Mouse (Mus musculus): ENCODE measurements around the gene Kcnq1. TPM values are rescaled to one million over a fixed set of nuclear protein-coding genes. Genes with fewer than 3 reads are reported as not detected.

Gene Kcnq1
- polyA plus RNA-seq, 1 experiment from 2014 or later: 1.5 TPM

- H3K36me3 ChIP-seq (ENCODE audit: control insufficient read depth, insufficient read depth, low read length): no peaks in the 10 kb centered on the region
- peaks cover 16% of the 10 kb centered on the region; the same call in 1 of the 2 replicates for H3K4me1 ChIP-seq (ENCODE audit: control insufficient read depth, insufficient read depth, low read length)
- ATAC-seq (ENCODE audit: insufficient number of reproducible peaks, low FRiP score, low TSS enrichment, low read depth) (peak; percentile 90), DNase-seq (ENCODE audit: low spot score) (peak; percentile 55)
- no peaks in the 10 kb centered on the region for H3K9me3 ChIP-seq (ENCODE audit: control insufficient read depth, low read length)
- peak overlapping the region; percentile 30; the same call in 1 of the 2 replicates for H3K27ac ChIP-seq (replicated peaks; ENCODE audit: low read depth, low read length)
- no peaks in the 10 kb centered on the region for H3K27me3 ChIP-seq (ENCODE audit: control insufficient read depth, insufficient read depth, low read length)
- no peak overlapping the region for H3K4me3 ChIP-seq (ENCODE audit: low read depth, low read length)
- no peak overlapping the region for H3K4me2 ChIP-seq (ENCODE audit: low read depth, severe bottlenecking)
- H3K9ac ChIP-seq (ENCODE audit: low read length): no peak overlapping the region
- 43% methylated on average over 27 of the region's 27 CpGs for WGBS
These were observed 282.9 kb downstream of the Kcnq1 start for GRCm38 (mm10) chr7:143388783-143389695.

- no peak overlapping the region for H3K4me2 ChIP-seq (ENCODE audit: low read depth, severe bottlenecking)
- H3K9ac ChIP-seq (ENCODE audit: low read length): no peak overlapping the region
- peaks cover 16% of the 10 kb centered on the region; the same call in 1 of the 2 replicates for H3K4me1 ChIP-seq (ENCODE audit: control insufficient read depth, insufficient read depth, low read length)
- H3K4me3 ChIP-seq (ENCODE audit: low read depth, low read length): no peak overlapping the region
- H3K27me3 ChIP-seq (ENCODE audit: control insufficient read depth, insufficient read depth, low read length): no peaks in the 10 kb centered on the region
- H3K27ac ChIP-seq (replicated peaks; ENCODE audit: low read depth, low read length): no peak overlapping the region
- WGBS: 92% methylated on average over 2 of the region's 2 CpGs
- no peaks in the 10 kb centered on the region for H3K36me3 ChIP-seq (ENCODE audit: control insufficient read depth, insufficient read depth, low read length)
- ATAC-seq (ENCODE audit: insufficient number of reproducible peaks, low FRiP score, low TSS enrichment, low read depth): no peak
- DNase-seq (ENCODE audit: low spot score): no peak
- H3K9me3 ChIP-seq (ENCODE audit: control insufficient read depth, low read length): no peaks in the 10 kb centered on the region
These were observed 283.7 kb downstream of the Kcnq1 start for GRCm38 (mm10) chr7:143389860-143390259.

GRCm38 (mm10) chr7:143390277-143390948 lies 284.3 kb downstream of the Kcnq1 start:
- H3K27me3 ChIP-seq (ENCODE audit: control insufficient read depth, insufficient read depth, low read length): no peaks in the 10 kb centered on the region
- no peak overlapping the region for H3K27ac ChIP-seq (replicated peaks; ENCODE audit: low read depth, low read length)
- H3K36me3 ChIP-seq (ENCODE audit: control insufficient read depth, insufficient read depth, low read length): no peaks in the 10 kb centered on the region
- peaks cover 16% of the 10 kb centered on the region; the same call in 1 of the 2 replicates for H3K4me1 ChIP-seq (ENCODE audit: control insufficient read depth, insufficient read depth, low read length)
- ATAC-seq (ENCODE audit: insufficient number of reproducible peaks, low FRiP score, low TSS enrichment, low read depth) (no peak), DNase-seq (ENCODE audit: low spot score) (no peak)
- no peak overlapping the region for H3K9ac ChIP-seq (ENCODE audit: low read length)
- H3K9me3 ChIP-seq (ENCODE audit: control insufficient read depth, low read length): no peaks in the 10 kb centered on the region
- no peak overlapping the region for H3K4me2 ChIP-seq (ENCODE audit: low read depth, severe bottlenecking)
- 85% methylated on average over 12 of the region's 12 CpGs for WGBS
- H3K4me3 ChIP-seq (ENCODE audit: low read depth, low read length): no peak overlapping the region

DNA sequence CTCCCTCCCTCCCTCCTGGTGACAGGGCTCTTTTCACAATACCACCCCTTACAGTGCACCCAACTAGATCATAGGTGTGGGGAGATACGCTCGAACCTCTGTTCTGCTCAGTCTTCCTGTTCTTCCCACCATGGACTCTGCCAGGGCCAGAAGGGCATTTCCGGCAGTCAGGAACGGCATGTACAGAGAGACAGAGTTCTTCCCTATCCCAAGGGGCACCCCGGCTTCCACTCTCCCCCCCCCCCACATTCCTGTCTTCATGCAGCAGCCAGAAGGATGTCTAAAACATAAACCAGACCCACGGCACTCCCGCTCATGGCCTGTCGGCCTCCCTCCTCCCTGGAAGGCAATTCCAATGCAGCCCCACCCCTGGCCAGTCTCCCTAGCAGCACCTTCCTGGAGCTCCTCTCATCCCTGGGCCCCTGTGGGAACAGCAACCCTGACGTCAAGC lies 289.0 kb downstream of the Kcnq1 start:
- peaks cover 2% of the 10 kb centered on the region; the same call in 1 of the 2 replicates for H3K27me3 ChIP-seq (ENCODE audit: control insufficient read depth, insufficient read depth, low read length)
- H3K27ac ChIP-seq (replicated peaks; ENCODE audit: low read depth, low read length): no peak overlapping the region
- WGBS: 61% methylated on average over 9 of the region's 9 CpGs
- no peak overlapping the region for H3K4me2 ChIP-seq (ENCODE audit: low read depth, severe bottlenecking)
- H3K9ac ChIP-seq (ENCODE audit: low read length): no peak overlapping the region
- no peak overlapping the region for H3K4me3 ChIP-seq (ENCODE audit: low read depth, low read length)
- H3K4me1 ChIP-seq (ENCODE audit: control insufficient read depth, insufficient read depth, low read length): no peaks in the 10 kb centered on the region; the same call in 1 of the 2 replicates
- no peaks in the 10 kb centered on the region for H3K9me3 ChIP-seq (ENCODE audit: control insufficient read depth, low read length)
- DNase-seq (ENCODE audit: low spot score): no peak
- H3K36me3 ChIP-seq (ENCODE audit: control insufficient read depth, insufficient read depth, low read length): no peaks in the 10 kb centered on the region
- ATAC-seq (ENCODE audit: insufficient number of reproducible peaks, low FRiP score, low TSS enrichment, low read depth): no peak

GRCm38 (mm10) chr7:143399756-143400155 lies 293.6 kb downstream of the Kcnq1 start:
- Histone ChIP-seq H3K27ac (replicated peaks; ENCODE audit: low read depth, low read length) (no peak overlapping the region), H3K27me3 (ENCODE audit: control insufficient read depth, insufficient read depth, low read length) (peaks cover 2% of the 10 kb centered on the region; the same call in 1 of the 2 replicates), H3K4me1 (ENCODE audit: control insufficient read depth, insufficient read depth, low read length) (0 out of 2 replicates have a peak, but pooled peaks cover 5% of the 10 kb centered on the region), H3K4me2 (ENCODE audit: low read depth, severe bottlenecking) (no peak overlapping the region), H3K9me3 (ENCODE audit: control insufficient read depth, low read length) (no peaks in the 10 kb centered on the region), H3K9ac (ENCODE audit: low read length) (no peak overlapping the region), H3K36me3 (ENCODE audit: control insufficient read depth, insufficient read depth, low read length) (no peaks in the 10 kb centered on the region), H3K4me3 (ENCODE audit: low read depth, low read length) (no peak overlapping the region)
- ATAC-seq (ENCODE audit: insufficient number of reproducible peaks, low FRiP score, low TSS enrichment, low read depth) (no peak), DNase-seq (ENCODE audit: low spot score) (no peak)
- WGBS: 88% methylated on average over 10 of the region's 10 CpGs

DNA sequence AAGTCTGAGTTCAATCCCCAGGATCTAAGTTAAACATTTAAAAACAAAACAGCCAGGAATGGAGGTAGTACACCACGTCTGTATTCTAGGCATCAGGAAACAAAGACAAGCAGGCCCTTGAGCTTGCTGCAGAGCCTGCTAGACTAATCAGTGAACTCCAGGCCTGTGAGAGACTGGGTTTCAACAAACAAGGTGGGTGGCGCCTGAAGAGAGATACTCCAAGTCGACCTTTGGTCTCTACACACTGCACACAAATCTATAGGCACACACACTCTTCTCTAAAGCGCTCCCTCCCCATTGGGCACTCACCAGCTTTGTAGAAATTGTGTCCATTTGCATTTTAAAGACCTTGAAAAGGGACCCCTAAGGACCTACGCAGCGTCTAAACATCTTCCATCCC lies 294.4 kb downstream of the Kcnq1 start:
- Histone ChIP-seq H3K4me1 (ENCODE audit: control insufficient read depth, insufficient read depth, low read length) (0 out of 2 replicates have a peak, but pooled peaks cover 5% of the 10 kb centered on the region), H3K27me3 (ENCODE audit: control insufficient read depth, insufficient read depth, low read length) (peaks cover 2% of the 10 kb centered on the region; the same call in 1 of the 2 replicates), H3K27ac (replicated peaks; ENCODE audit: low read depth, low read length) (no peak overlapping the region), H3K9me3 (ENCODE audit: control insufficient read depth, low read length) (no peaks in the 10 kb centered on the region), H3K4me3 (ENCODE audit: low read depth, low read length) (no peak overlapping the region), H3K4me2 (ENCODE audit: low read depth, severe bottlenecking) (no peak overlapping the region), H3K9ac (ENCODE audit: low read length) (no peak overlapping the region), H3K36me3 (ENCODE audit: control insufficient read depth, insufficient read depth, low read length) (no peaks in the 10 kb centered on the region)
- no peak for DNase-seq (ENCODE audit: low spot score)
- no peak for ATAC-seq (ENCODE audit: insufficient number of reproducible peaks, low FRiP score, low TSS enrichment, low read depth)
- 57% methylated on average over 6 of the region's 6 CpGs for WGBS

- no peak for DNase-seq (ENCODE audit: low spot score)
- WGBS: 63% methylated on average over 5 of the region's 5 CpGs
- Histone ChIP-seq H3K4me3 (ENCODE audit: low read depth, low read length) (no peak overlapping the region), H3K9ac (ENCODE audit: low read length) (no peak overlapping the region), H3K4me2 (ENCODE audit: low read depth, severe bottlenecking) (no peak overlapping the region), H3K27ac (replicated peaks; ENCODE audit: low read depth, low read length) (no peak overlapping the region), H3K27me3 (ENCODE audit: control insufficient read depth, insufficient read depth, low read length) (no peaks in the 10 kb centered on the region), H3K9me3 (ENCODE audit: control insufficient read depth, low read length) (no peaks in the 10 kb centered on the region), H3K4me1 (ENCODE audit: control insufficient read depth, insufficient read depth, low read length) (0 out of 2 replicates have a peak, but pooled peaks cover 5% of the 10 kb centered on the region), H3K36me3 (ENCODE audit: control insufficient read depth, insufficient read depth, low read length) (no peaks in the 10 kb centered on the region)
- peak; percentile 68 for ATAC-seq (ENCODE audit: insufficient number of reproducible peaks, low FRiP score, low TSS enrichment, low read depth)
These were observed 295.4 kb downstream of the Kcnq1 start for GRCm38 (mm10) chr7:143401429-143402016.

DNA sequence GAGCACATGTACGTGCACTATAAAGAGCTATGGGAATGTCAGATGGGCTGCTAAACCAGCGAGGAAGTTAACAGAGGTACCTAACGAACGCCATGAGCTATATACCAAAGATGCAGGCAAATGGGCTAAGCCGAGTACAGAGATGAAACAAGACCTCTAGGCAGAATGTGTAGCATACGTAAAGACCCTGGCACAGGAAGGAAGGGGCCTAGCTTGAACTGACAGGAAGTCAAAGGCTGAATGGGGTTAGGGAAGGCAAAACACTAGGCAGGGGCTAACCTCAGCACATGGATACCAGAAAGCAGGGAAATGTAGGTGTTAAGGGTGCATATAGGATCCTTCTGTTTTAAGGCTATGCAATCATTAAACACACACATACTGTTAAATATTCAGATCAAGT lies 298.1 kb downstream of the Kcnq1 start:
- ATAC-seq (ENCODE audit: insufficient number of reproducible peaks, low FRiP score, low TSS enrichment, low read depth) (no peak), DNase-seq (ENCODE audit: low spot score) (no peak)
- H3K4me1 ChIP-seq (ENCODE audit: control insufficient read depth, insufficient read depth, low read length): peaks cover 20% of the 10 kb centered on the region; the same call in 1 of the 2 replicates
- no peaks in the 10 kb centered on the region for H3K36me3 ChIP-seq (ENCODE audit: control insufficient read depth, insufficient read depth, low read length)
- H3K4me2 ChIP-seq (ENCODE audit: low read depth, severe bottlenecking): no peak overlapping the region
- H3K4me3 ChIP-seq (ENCODE audit: low read depth, low read length): no peak overlapping the region
- no peaks in the 10 kb centered on the region for H3K9me3 ChIP-seq (ENCODE audit: control insufficient read depth, low read length)
- H3K27ac ChIP-seq (replicated peaks; ENCODE audit: low read depth, low read length): no peak overlapping the region
- H3K27me3 ChIP-seq (ENCODE audit: control insufficient read depth, insufficient read depth, low read length): no peaks in the 10 kb centered on the region
- WGBS: 64% methylated on average over 6 of the region's 6 CpGs
- no peak overlapping the region for H3K9ac ChIP-seq (ENCODE audit: low read length)

Data from limb, embryonic 11.5 days (tissue).